Mouse (Mus musculus): Measurements from ENCODE around the gene Mylk.

The Mylk gene

GRCm38 (mm10) chr16:34952798-34953197 is 207.8 kb downstream of the Mylk start:
- DNase-seq = no peak

- no peak for DNase-seq
Measured at GRCm38 (mm10) chr16:34953501-34953900, 208.5 kb downstream of the Mylk start.

- DNase-seq = no peak
Measured at GRCm38 (mm10) chr16:34957487-34958230, 212.6 kb downstream of the Mylk start.

- DNase-seq = no peak
Measured at GRCm38 (mm10) chr16:34958667-34959066, 213.7 kb downstream of the Mylk start.

- no peak for DNase-seq
Measured at GRCm38 (mm10) chr16:34959261-34959660, 214.3 kb downstream of the Mylk start.

- no peak for DNase-seq
Measured at GRCm38 (mm10) chr16:34960243-34960642, 215.2 kb downstream of the Mylk start.

- no peak for DNase-seq
Measured at GRCm38 (mm10) chr16:34960866-34961582, 216.0 kb downstream of the Mylk start.

GRCm38 (mm10) chr16:34962322-34962721 is 217.3 kb downstream of the Mylk start:
- DNase-seq = no peak

GRCm38 (mm10) chr16:34963008-34963407 is 218.0 kb downstream of the Mylk start:
- DNase-seq = no peak

GRCm38 (mm10) chr16:34966620-34967081 is 221.6 kb downstream of the Mylk start:
- DNase-seq = no peak

GRCm38 (mm10) chr16:34967120-34967800 is 222.2 kb downstream of the Mylk start:
- no peak for DNase-seq

- DNase-seq = no peak
Measured at GRCm38 (mm10) chr16:34968181-34968580, 223.2 kb downstream of the Mylk start.

- no peak for DNase-seq
Measured at GRCm38 (mm10) chr16:34972471-34972870, 227.5 kb downstream of the Mylk start.

GRCm38 (mm10) chr16:34975544-34975943 is 230.5 kb downstream of the Mylk start:
- DNase-seq = no peak

- DNase-seq = peak; percentile 11 to 15
Measured at GRCm38 (mm10) chr16:34976630-34977029, 231.6 kb downstream of the Mylk start.

- DNase-seq = no peak
Measured at GRCm38 (mm10) chr16:34978018-34978417, 233.0 kb downstream of the Mylk start.

- no peak for DNase-seq
Measured at GRCm38 (mm10) chr16:34981009-34981408, 236.0 kb downstream of the Mylk start.

GRCm38 (mm10) chr16:34984203-34985030 is 239.4 kb downstream of the Mylk start:
- no peak for DNase-seq

- DNase-seq = no peak
Measured at GRCm38 (mm10) chr16:34985031-34985346, 240.0 kb downstream of the Mylk start.

- DNase-seq = no peak
Measured at GRCm38 (mm10) chr16:34986211-34986825, 241.3 kb downstream of the Mylk start.

- DNase-seq = no peak
Measured at GRCm38 (mm10) chr16:34991365-34991764, 246.4 kb downstream of the Mylk start.

GRCm38 (mm10) chr16:34992854-34993253 is 247.8 kb downstream of the Mylk start:
- no peak for DNase-seq

Measured in B cell, adult 2 months (primary cell).